Mouse (Mus musculus): ENCODE measurements around the gene Selenov.

- TF ChIP-seq CTCF (IDR thresholded peaks at IDR 0.05; ENCODE audit: low read depth) (no peak), EP300 (IDR thresholded peaks at IDR 0.05; ENCODE audit: low read depth) (no peak)
Measured at GRCm38 (mm10) chr7:28268042-28268531, 22.9 kb downstream of the Selenov start.
